Mouse (Mus musculus) ES-E14 (cell line): Measurements from ENCODE around the gene Rpp40.

Experiments
- CHD2 ChIP-seq: IDR thresholded peaks from 2 replicates; pipeline ENCODE4 v1.6.1; 2014; ENCODE audit warnings: mild to moderate bottlenecking, low read depth, low read length, inconsistent platforms
- ZNF384 ChIP-seq: IDR thresholded peaks from 2 replicates; pipeline ENCODE4 v1.6.1; 2012; ENCODE audit warnings: low read depth, low read length, inconsistent platforms

GRCm38 (mm10) chr13:35905879-35906481 lies at the start of gene Rpp40:
- TF ChIP-seq ZNF384 (no peak), CHD2 (no peak)
